Mouse (Mus musculus) kidney, postnatal 4 days (tissue): Measurements from ENCODE around the gene Tprgl.

Experiments used
- DNase-seq, 2 experiments: peaks; one replicate each; pipeline ENCODE4 v3.0.0; 2021; ENCODE audit warnings: mixed read lengths in 2 of 2

Tprgl gene

DNA sequence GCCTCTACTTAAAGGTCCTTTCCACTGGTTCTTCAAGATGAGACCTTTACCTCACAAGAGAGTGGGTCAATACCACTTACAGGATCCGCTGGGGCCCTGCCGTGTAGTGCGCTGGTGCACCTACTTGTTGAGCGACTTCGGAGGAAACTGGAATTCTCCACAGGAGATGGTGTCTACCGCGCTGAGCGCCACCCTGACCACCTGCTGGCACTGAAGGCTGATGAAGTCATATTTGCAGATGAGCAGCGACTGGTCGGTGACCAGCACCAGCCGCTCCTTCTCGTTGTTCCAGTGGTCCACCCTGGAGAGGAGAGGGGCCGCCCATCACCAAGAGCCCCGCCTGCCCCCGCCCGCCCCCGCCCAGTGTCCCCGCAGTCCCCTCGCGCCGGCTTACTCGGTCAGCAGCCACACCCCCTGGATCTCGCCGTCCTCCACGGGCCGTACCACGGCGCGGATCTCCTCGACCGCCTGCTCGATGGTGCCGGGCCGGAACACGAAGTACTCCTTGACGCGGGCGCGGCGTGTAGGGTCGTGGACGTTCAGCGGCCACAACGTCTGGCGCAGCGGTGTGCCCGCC, 417 bp downstream of the Tprgl start:
- DNase-seq: peak; percentile 67 to 79

- DNase-seq: peak; percentile 90 to 91
Measured at GRCm38 (mm10) chr4:154159002-154159401, 1.5 kb downstream of the Tprgl start.

GRCm38 (mm10) chr4:154157970-154158662, 2.4 kb downstream of the Tprgl start:
- no peak for DNase-seq

GRCm38 (mm10) chr4:154156050-154156449, 4.4 kb downstream of the Tprgl start:
- DNase-seq: no peak

GRCm38 (mm10) chr4:154154104-154154503, 6.4 kb downstream of the Tprgl start:
- DNase-seq: no peak

DNA sequence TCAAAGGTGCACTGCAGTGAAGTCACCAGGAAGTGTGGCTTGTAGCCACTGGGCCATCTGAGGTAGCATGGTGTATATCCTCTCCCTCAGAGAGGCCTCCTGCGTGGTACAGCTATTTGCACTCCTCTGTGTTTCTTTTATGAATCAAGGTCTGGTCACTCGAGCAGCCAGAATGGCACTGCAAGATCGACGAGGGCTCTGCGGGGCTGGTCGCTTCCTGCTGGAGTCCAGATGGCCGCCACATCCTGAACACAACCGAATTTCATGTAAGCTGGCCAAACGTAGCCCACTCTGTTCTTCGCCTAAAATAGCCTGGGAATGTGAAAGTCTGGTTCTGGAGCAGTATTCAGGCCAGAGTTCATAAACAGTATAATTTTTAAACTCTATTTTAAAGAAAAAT, 14.1 kb downstream of the Tprgl start:
- no peak for DNase-seq

- no peak for DNase-seq
Measured at GRCm38 (mm10) chr4:154144712-154145111, 15.8 kb downstream of the Tprgl start.

DNA sequence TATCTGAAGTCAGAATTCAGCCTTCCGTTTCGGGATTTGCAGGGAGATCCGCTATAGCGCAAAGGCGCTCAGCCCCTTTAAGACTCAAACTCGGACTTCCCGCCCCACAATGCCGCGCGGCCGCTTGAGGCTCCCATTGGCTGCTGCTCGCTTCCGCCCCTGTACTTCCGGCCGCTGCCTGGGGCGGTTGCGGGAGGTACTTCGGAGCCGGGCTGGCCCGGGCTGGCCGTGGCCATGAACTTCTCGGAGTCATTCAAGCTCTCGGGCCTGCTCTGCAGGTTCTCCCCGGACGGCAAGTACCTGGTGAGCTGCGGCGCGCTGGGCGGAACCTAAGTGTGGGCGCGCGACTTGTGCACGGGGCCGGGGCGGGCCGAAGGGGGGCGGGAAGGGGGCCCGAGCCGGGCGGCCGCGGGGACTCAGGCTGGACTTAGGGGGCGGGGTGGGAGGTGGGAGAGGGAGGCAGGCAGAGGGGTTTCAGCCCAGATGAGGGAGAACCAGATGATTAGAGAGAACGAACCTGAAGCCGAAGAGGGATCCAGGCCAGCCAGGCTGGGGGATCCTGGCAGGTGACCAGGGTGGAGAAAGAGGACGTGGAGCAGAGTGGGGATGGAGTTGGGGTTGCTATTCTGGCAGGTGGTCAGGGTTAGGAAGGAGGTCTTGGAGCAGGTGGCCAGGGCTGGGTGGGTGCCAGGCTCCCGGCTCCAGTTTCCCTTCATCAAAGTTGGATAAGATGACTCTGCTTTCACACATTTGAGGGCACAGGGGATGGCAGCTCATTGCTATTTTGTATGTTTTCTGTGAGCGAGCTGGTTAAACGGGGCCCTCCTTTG, 18.0 kb downstream of the Tprgl start, which contains the start of gene Wrap73:
Gene Wrap73 (plus strand): TSS at position 162 of the 830 bp plus-strand sequence.
- peak; percentile 92 to 96 for DNase-seq

GRCm38 (mm10) chr4:154141009-154141867, 19.2 kb downstream of the Tprgl start:
- peak in 1 of 2 experiments; percentile 22 for DNase-seq

GRCm38 (mm10) chr4:154140213-154141008, 20.1 kb downstream of the Tprgl start:
- peak; percentile 26 to 39 for DNase-seq

DNA sequence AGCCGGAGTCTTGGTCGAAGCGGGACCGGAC, 20.5 kb downstream of the Tprgl start, which contains the start of gene Trp73:
Gene Trp73 (minus strand): TSS at position 27 of the 31 bp plus-strand sequence.
- DNase-seq: no peak

GRCm38 (mm10) chr4:154139671-154140181, 20.7 kb downstream of the Tprgl start:
- peak; percentile 56 to 69 for DNase-seq

DNA sequence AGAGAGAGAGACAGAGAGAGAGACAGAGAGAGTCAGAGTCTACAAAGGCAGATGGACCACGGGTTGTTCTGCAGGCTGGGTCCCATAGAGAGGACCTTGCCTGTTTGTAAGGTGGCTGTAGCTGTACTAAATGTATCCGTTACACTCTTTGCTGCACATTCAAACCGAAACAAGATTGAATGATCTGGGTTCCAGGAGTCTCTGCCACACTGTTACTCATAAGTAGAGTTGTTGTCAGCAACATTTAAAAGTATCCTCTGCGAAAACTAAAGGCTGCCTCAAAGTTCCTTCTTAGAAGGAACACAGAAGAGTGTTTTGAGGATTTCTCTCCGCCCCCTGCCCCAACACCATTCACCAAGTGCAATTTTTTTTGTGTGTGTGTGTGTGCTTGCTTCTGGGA, 23.3 kb downstream of the Tprgl start:
- no peak for DNase-seq

- DNase-seq: no peak
Measured at GRCm38 (mm10) chr4:154134803-154135202, 25.7 kb downstream of the Tprgl start.

- DNase-seq: no peak
Measured at GRCm38 (mm10) chr4:154131894-154132293, 28.6 kb downstream of the Tprgl start.

- DNase-seq: no peak
Measured at GRCm38 (mm10) chr4:154129950-154130349, 30.5 kb downstream of the Tprgl start.

- no peak for DNase-seq
Measured at GRCm38 (mm10) chr4:154127273-154127672, 33.2 kb downstream of the Tprgl start.

GRCm38 (mm10) chr4:154125202-154125601, 35.3 kb downstream of the Tprgl start:
- no peak for DNase-seq

DNA sequence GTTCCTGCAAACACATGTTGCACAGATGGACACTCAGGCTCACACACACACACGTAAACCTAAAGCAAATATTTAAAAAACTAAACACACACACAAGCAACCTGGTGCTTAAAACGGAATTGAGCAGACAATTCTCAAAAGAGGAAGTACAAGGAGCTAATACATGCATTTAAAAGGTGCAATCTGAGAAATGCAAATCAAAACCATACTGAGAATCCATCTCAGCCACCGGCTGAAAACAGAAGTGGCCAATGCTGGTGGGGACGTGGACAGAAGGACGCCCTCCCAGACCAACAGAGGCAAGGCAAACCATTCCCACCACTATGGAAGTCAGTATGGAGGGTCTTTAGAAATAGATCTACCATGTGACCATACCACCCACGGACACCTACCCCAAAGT, 36.9 kb downstream of the Tprgl start:
- no peak for DNase-seq

DNA sequence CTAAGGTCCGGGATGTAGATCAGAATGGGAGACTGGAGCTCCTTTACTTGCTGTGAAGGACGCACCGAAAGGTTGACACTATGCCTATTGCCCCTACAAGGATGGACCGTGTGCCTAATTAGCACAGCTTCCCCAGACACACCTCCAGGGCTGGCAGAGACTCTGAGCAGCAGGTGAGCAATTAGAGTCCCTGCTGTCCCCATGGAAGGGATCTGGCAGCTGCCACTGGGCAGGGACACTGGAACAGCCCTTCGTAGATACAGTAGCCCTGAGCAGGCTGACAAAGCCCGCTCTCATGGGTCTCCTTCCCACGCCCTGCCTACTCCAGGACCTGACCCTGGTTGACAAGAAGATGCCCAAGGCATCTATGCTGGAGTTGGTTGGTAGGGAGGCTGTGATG, 38.1 kb downstream of the Tprgl start:
- no peak for DNase-seq

DNA sequence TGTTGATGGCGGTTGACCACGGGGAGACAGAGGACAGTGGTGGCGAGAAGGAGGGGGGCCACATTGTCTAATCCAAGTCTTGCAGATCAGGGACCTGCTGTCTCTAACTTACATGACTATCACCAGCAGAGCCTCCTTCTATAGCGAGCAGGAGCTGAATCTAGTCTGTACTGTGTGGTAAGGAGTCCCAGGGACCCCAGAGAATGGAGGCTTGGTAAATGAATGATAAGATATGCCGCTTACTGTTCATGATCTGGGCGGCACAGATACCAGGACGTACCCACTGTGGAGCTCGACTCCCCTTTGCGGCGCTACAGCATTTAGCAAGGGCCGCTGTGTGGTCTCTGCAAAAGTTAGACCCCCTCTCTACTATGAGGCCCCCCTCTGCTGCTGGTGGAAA, 38.7 kb downstream of the Tprgl start:
- DNase-seq: no peak

GRCm38 (mm10) chr4:154119208-154119607, 41.3 kb downstream of the Tprgl start:
- DNase-seq: no peak
